Mouse (Mus musculus): Measurements from ENCODE around the gene Nedd4.

DNA sequence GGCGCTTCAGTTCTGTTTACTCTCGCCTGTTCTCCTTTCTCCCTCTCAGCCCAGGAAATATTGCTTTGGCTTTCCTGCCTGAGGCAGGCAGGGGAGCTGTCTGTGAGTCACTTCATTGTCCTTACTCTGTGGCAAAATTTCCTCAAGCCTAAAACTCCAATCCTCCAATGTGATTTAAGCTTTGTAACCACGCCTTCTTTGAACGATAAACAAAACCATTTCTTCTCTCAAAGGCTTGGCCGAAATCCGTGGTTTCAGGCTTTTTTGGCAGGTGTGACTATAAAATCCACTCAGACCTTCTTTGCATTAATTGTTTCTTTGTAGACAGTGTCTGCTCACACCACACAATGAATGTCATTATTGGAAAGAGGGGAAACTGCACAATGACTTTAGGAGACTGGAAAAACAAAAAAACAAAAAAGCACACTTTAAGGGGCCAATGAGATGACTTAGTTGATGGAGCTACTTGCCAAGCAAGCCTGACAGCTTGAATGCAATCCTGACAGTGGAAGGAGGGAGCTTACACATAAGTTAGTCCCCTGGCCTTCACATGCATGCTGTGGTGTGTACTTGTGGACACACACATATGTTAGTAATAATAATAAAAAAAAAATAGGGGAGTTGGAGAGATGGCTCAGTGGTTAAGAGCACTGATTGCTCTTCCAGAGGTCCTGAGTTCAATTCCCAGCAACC, 17.6 kb upstream of the Nedd4 start:
- TF ChIP-seq CTCF (IDR thresholded peaks at IDR 0.05; ENCODE audit: low read depth, low read length) (no peak), POLR2A (IDR thresholded peaks at IDR 0.05; ENCODE audit: borderline replicate concordance, low read depth, low read length) (no peak)

Measured in bone marrow macrophage, adult 2 months (primary cell).